Mouse (Mus musculus) cortical plate, adult 2 months (tissue): ENCODE measurements around the gene Tlr9.

ENCODE experiments used
- CTCF ChIP-seq: fragments of 200-500 bp; IDR thresholded peaks from 2 replicates; pipeline ENCODE4 v1.5.1; 2011; ENCODE audit warnings: mild to moderate bottlenecking, control low read depth, low read length; ENCODE audit not compliant: insufficient read depth; ENCODE audit errors: extremely low read depth
- POLR2A ChIP-seq: fragments of 200-500 bp; IDR thresholded peaks from 2 replicates; pipeline ENCODE4 v1.6.1; 2011; ENCODE audit warnings: mild to moderate bottlenecking, low read length, control low read depth; ENCODE audit not compliant: insufficient read depth; ENCODE audit errors: extremely low read depth

- TF ChIP-seq POLR2A (no peak), CTCF (no peak)
Observed at GRCm38 (mm10) chr9:106249550-106249949, 27.2 kb downstream of the Tlr9 start.
